In the genomic region with DNA sequence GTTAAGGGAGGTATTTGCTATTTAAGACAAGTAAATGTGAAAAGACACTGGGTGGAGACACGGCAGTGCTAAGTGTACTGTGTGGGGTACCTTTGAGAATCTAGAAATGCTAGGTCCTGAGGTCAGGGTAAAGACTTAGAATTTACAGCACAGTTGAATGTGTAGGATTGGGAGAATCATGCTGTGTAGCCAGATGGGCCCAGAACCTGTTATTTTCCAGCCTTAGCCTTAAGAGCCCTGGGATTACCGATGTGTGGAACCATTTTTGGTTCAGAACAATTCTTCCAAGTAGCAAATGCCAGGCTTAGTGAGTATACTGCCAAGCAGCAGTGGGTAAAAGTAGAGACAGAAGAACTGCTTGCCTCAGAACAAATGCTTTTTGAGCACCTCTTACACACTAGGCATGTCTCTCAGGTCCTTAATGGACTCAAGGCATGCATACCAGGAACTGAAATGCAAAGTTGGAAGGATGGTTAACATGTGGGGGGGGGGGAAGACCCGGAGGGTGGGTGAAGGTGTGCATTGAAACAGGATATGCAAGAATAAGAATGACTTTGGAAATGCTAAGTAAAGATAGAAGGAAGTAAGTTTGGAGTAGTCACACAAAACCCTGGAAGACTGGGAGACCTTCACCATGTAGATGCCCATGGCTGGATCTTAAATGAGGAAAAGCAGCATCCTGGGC, we compare ENCODE assay signal across 9 mouse cellular contexts. TPM values are rescaled to one million over a fixed set of nuclear protein-coding genes. Genes with fewer than 3 reads are reported as not detected.
A peak's percentile ranks its signal among the peaks of the same experiment; 100 is the strongest.
DNase-seq lines count a peak whose midpoint lies in the region; ATAC-seq and TF ChIP-seq lines count a peak whose summit lies in the region.
"Had no signal": no experiment of that assay in that cellular context is flagged by ENCODE, and none has a peak within 500 bp of the region (broad histone marks: within the 10 kb centered on the region; RNA-seq: fewer than 3 reads in every experiment).

No protein-coding gene starts in this region.

- H3K27ac ChIP-seq in heart, adult 2 months = no peak overlapping the region
- no peak overlapping the region for H3K27ac ChIP-seq in forebrain, embryonic 15.5 days (replicated peaks)
- no peak overlapping the region for H3K27ac ChIP-seq in liver, embryonic 16.5 days (ENCODE audit: low read length)

- no peaks in the 10 kb centered on the region for H3K79me2 ChIP-seq in heart, adult 2 months (replicated peaks; ENCODE audit: control insufficient read depth, insufficient read depth, low read length)

- H3K4me2 ChIP-seq in forebrain, embryonic 15.5 days (replicated peaks) = peak overlapping the region; percentile 92
- peak overlapping the region; percentile 92 for H3K4me2 ChIP-seq in liver, embryonic 16.5 days (ENCODE audit: low read depth, low read length)

- DNase-seq in heart, adult 2 months = no peak
- DNase-seq in heart, postnatal 10 days = no peak
- DNase-seq in Muller cell, postnatal 12 days (ENCODE audit: inconsistent ontology term) = no peak
- no peak for DNase-seq in urinary bladder, adult 18-20 months (ENCODE audit: low spot score in 2 of 2)
- no peak for DNase-seq in frontal cortex, postnatal 14 days (ENCODE audit: low spot score in 2 of 2)

- no peaks in the 10 kb centered on the region for H3K4me1 ChIP-seq in heart, adult 2 months (ENCODE audit: control insufficient read depth, insufficient read depth, low read length)
- peaks cover 53% of the 10 kb centered on the region for H3K4me1 ChIP-seq in E14TG2a.4 (replicated peaks; ENCODE audit: low read depth, low read length)
- peaks cover 19% of the 10 kb centered on the region for H3K4me1 ChIP-seq in forebrain, embryonic 15.5 days
- H3K4me1 ChIP-seq in liver, embryonic 16.5 days (ENCODE audit: control insufficient read depth, low read depth, low read length) = peaks cover 14% of the 10 kb centered on the region

- TF ChIP-seq CTCF in heart, adult 2 months (IDR thresholded peaks at IDR 0.05) = no peak
- no peak for TF ChIP-seq CTCF in E14TG2a.4 (conservative IDR thresholded peaks at IDR 0.05; ENCODE audit: low read length)

- no peaks in the 10 kb centered on the region for H3K9me3 ChIP-seq in E14TG2a.4 (ENCODE audit: low read length)
- no peaks in the 10 kb centered on the region for H3K9me3 ChIP-seq in forebrain, embryonic 15.5 days
- H3K9me3 ChIP-seq in liver, embryonic 16.5 days (replicated peaks; ENCODE audit: control insufficient read depth, low read length) = no peaks in the 10 kb centered on the region

- H3K9ac ChIP-seq in heart, adult 2 months (ENCODE audit: low read depth, low read length) = no peak overlapping the region
- H3K9ac ChIP-seq in forebrain, embryonic 15.5 days (replicated peaks) = peak overlapping the region; percentile 98
- H3K9ac ChIP-seq in liver, embryonic 16.5 days (ENCODE audit: low read depth, low read length) = peak overlapping the region; percentile 5; the same call in 1 of the 2 replicates

- intact Hi-C loops in heart, adult 2 months (cut with DNase I) = no loop called here
- intact Hi-C loops in heart, postnatal 10 days (cut with DNase I) = no loop called here

- no peak for TF ChIP-seq EP300 in heart, adult 2 months (IDR thresholded peaks at IDR 0.05; ENCODE audit: insufficient read depth, low read depth, low read length)

- peak overlapping the region; percentile 96; the same call in 1 of the 2 replicates for H3K4me3 ChIP-seq in heart, adult 2 months
- peak overlapping the region; percentile 95 for H3K4me3 ChIP-seq in E14TG2a.4 (replicated peaks; ENCODE audit: low read length)
- peak overlapping the region; percentile 96 for H3K4me3 ChIP-seq in forebrain, embryonic 15.5 days
- peak overlapping the region; percentile 93; the same call in 1 of the 2 replicates for H3K4me3 ChIP-seq in liver, embryonic 16.5 days (ENCODE audit: low read depth, low read length)

- ATAC-seq in forebrain, embryonic 15.5 days (replicated peaks) = no peak
- no peak for ATAC-seq in liver, embryonic 16.5 days (ENCODE audit: low read depth)

- WGBS in heart, adult 2 months = 68% methylated on average over 3 of the region's 3 CpGs
- WGBS in forebrain, embryonic 15.5 days = 67% methylated on average over 3 of the region's 3 CpGs
- WGBS in liver, embryonic 16.5 days (ENCODE audit: insufficient replicate concordance) = 60% methylated on average over 3 of the region's 3 CpGs

- TF ChIP-seq POLR2A in heart, adult 2 months (IDR thresholded peaks at IDR 0.05; ENCODE audit: insufficient read depth, low read depth, low read length) = no peak

- no peaks in the 10 kb centered on the region for H3K27me3 ChIP-seq in heart, adult 2 months (ENCODE audit: control insufficient read depth, insufficient read depth, low read length)
- H3K27me3 ChIP-seq in E14TG2a.4 (ENCODE audit: insufficient read depth, low read length) = no peaks in the 10 kb centered on the region
- H3K27me3 ChIP-seq in forebrain, embryonic 15.5 days = no peaks in the 10 kb centered on the region
- H3K27me3 ChIP-seq in liver, embryonic 16.5 days (ENCODE audit: control insufficient read depth, insufficient read depth, low read depth, low read length) = no peaks in the 10 kb centered on the region

- H3K36me3 ChIP-seq in heart, adult 2 months (ENCODE audit: control insufficient read depth, insufficient read depth, low read length) = no peaks in the 10 kb centered on the region; the same call in 1 of the 2 replicates
- peaks cover 70% of the 10 kb centered on the region for H3K36me3 ChIP-seq in E14TG2a.4 (ENCODE audit: insufficient read depth, low read length)
- H3K36me3 ChIP-seq in forebrain, embryonic 15.5 days = peaks cover 41% of the 10 kb centered on the region
- peaks cover 15% of the 10 kb centered on the region for H3K36me3 ChIP-seq in liver, embryonic 16.5 days (ENCODE audit: control insufficient read depth, insufficient read depth)

RNA-seq across cellular contexts. Expression of a gene that starts 1.3 kb away (rescaled TPM):
- 100 to 1,000 TPM; 127 to 140 TPM for total RNA-seq in heart, adult 2 months (2021)
- 102 and 151 TPM in 2 replicates for polyA plus RNA-seq in heart, adult 2 months (2012; rRNA removed)
- 100 to 1,000 TPM; 161 to 163 TPM for total RNA-seq in heart, postnatal 10 days (2021)
- 205 and 217 TPM in 2 replicates for polyA plus RNA-seq in forebrain, embryonic 15.5 days (2015; fragmentation: Nextera tagmentation; extraction: Ambion mirVana)
- 62.5 and 63.6 TPM in 2 replicates for polyA plus RNA-seq in liver, embryonic 16.5 days (2015; fragmentation: Nextera tagmentation; extraction: Ambion mirVana)

RNA-seq across cellular contexts. Expression of a gene that starts 1.3 kb away (rescaled TPM):
- 10 to 100 TPM; 11.3 to 11.5 TPM for total RNA-seq in heart, adult 2 months (2021)
- 7.9 and 14.0 TPM in 2 replicates for polyA plus RNA-seq in heart, adult 2 months (2012; rRNA removed)
- 10 to 100 TPM; 14.9 to 16.6 TPM for total RNA-seq in heart, postnatal 10 days (2021)
- polyA plus RNA-seq in forebrain, embryonic 15.5 days (2015; fragmentation: Nextera tagmentation; extraction: Ambion mirVana) = 86.1 and 86.7 TPM in 2 replicates
- polyA plus RNA-seq in liver, embryonic 16.5 days (2015; fragmentation: Nextera tagmentation; extraction: Ambion mirVana) = 17.0 and 17.2 TPM in 2 replicates

RNA-seq across cellular contexts. Expression of a gene that starts 10.0 kb away (rescaled TPM):
- total RNA-seq in heart, adult 2 months (2021) = not detected
- polyA plus RNA-seq in heart, adult 2 months (2012; rRNA removed) = 0.20 TPM in 1 of 2 replicates, not detected in the other
- not detected for total RNA-seq in heart, postnatal 10 days (2021)
- polyA plus RNA-seq in forebrain, embryonic 15.5 days (2015; fragmentation: Nextera tagmentation; extraction: Ambion mirVana) = 0.41 TPM in 1 of 2 replicates, not detected in the other
- 0.25 and 0.26 TPM in 2 replicates for polyA plus RNA-seq in liver, embryonic 16.5 days (2015; fragmentation: Nextera tagmentation; extraction: Ambion mirVana)
- polyA plus RNA-seq: CD4-positive, CD25-positive, alpha-beta regulatory T cell, adult 4 months had no signal

RNA-seq across cellular contexts. Expression of a gene that starts 14.4 kb away (rescaled TPM):
- total RNA-seq in heart, adult 2 months (2021) = 10 to 100 TPM; 21.6 to 24.6 TPM
- polyA plus RNA-seq in heart, adult 2 months (2012; rRNA removed) = 44.6 and 68.2 TPM in 2 replicates
- 10 to 100 TPM; 23.4 to 28.4 TPM for total RNA-seq in heart, postnatal 10 days (2021)
- polyA plus RNA-seq in forebrain, embryonic 15.5 days (2015; fragmentation: Nextera tagmentation; extraction: Ambion mirVana) = 69.0 and 76.3 TPM in 2 replicates
- 977 and 1,120 TPM in 2 replicates for polyA plus RNA-seq in liver, embryonic 16.5 days (2015; fragmentation: Nextera tagmentation; extraction: Ambion mirVana)
- polyA plus RNA-seq: CD4-positive, CD25-positive, alpha-beta regulatory T cell, adult 4 months had no signal

RNA-seq across cellular contexts. Expression of a gene that starts 15.7 kb away (rescaled TPM):
- under 1 TPM; 0.45 to 0.52 TPM for total RNA-seq in heart, adult 2 months (2021)
- polyA plus RNA-seq in heart, adult 2 months (2012; rRNA removed) = 0.23 and 0.32 TPM in 2 replicates
- under 1 TPM; 0.22 to 0.30 TPM for total RNA-seq in heart, postnatal 10 days (2021)
- 48.3 and 54.8 TPM in 2 replicates for polyA plus RNA-seq in forebrain, embryonic 15.5 days (2015; fragmentation: Nextera tagmentation; extraction: Ambion mirVana)
- polyA plus RNA-seq in liver, embryonic 16.5 days (2015; fragmentation: Nextera tagmentation; extraction: Ambion mirVana) = 0.12 and 0.14 TPM in 2 replicates
